Mouse (Mus musculus) spleen, postnatal 14 days (tissue): ENCODE results near the gene Vamp2.

Source experiments
- DNase-seq, 2 experiments: peaks; one replicate each; pipeline ENCODE4 v3.0.0; 2021 to 2022; ENCODE audit warnings: low spot score in 2 of 2

Gene Vamp2

DNA sequence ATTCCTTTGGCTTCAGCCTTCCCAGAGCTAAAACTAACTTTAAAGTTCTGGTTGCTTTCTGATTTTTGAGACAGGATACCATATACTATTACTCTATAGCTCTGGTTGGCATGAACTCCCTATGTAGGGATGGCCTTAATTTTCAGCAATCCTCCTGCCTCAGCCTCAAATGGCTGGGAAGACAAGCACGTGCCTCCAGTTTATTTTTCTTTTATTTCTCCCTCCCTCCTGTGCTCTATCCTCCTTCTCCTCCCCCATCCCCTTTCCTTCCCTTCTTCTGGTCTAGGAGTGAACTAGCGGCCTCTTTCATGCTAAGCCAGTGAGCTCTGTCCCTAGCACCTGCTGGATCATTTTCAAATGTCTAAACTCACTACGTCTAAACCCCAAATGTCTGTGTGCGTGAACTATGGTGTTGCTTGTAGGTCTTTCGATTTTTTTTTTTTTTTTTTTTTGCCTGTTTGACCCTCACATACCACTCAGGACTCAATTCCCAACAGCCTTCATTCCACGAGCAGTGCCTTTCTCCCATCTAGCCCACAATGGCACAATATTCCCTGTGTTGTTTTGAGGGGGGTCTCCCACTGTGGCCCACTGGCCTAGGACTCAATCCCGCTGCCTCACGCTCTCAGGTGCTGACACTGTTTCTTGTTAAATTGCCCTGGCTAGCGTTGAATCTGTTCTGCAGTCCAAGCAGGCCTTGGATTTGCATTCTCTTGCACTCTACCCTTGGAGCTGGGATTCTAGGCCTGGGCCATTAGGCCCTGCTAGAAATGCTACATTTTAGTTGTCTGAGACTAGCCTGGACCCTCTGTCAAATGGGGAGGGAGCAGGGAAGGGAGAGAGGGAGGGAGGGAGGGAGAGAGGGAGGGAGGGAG, 23.8 kb upstream of the Vamp2 start:
- no peak for DNase-seq

DNA sequence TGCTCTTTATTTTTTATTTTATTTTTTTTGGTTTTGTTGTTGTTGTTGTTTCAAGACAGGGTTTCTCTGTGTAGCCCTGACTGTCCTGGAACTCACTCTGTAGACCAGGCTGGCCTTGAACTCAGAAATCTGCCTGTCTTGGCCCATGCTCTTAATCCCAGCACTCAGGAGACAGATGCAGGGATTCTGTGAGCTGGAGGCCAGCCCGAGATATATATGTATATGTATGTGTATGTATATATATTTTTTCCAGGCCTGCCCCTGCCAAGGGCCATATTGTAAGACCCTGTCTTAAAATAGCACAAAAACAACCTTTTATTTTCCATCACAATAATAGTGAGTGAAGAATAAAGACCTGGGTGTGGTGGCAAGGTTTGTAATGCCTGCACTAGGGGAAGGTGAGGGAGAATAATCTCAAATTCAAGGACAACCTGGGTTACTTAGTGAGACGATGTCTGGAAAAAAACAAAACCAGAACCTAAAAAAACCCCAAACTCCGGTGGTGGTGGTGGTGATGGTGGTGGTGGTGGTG, 22.8 kb upstream of the Vamp2 start:
- no peak for DNase-seq

DNA sequence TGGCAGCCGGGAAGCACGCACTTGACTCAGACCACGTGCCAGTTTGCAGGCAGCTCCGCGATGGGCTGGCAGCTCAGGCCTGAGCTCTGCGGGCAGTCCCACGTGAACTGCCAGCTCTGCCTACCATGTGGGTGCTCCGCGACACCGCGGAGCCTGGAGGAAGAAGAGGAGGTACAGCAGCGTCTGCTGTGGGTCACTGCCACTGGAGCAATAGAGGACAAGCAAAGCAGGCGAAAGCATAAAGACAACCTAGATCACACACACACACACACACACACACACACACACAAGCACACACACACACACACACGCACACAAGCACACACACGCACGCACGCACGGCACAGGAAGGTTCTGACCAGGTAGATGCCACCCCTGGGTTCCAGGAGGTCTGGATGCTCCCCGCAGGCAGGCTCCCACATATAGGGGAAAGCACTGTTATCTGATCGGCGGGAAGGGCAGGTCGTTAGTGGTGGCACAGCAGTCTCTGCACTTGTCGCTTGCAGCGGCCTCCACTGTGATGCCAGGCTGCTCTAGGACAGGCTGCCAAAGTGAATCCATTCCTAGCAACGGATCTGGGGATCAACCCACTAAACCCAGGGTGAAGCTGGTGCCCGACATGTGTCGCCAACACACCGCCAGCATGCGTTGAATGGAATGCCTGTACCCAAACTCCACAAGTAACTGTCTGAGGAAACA, 22.0 kb upstream of the Vamp2 start:
- DNase-seq: no peak

DNA sequence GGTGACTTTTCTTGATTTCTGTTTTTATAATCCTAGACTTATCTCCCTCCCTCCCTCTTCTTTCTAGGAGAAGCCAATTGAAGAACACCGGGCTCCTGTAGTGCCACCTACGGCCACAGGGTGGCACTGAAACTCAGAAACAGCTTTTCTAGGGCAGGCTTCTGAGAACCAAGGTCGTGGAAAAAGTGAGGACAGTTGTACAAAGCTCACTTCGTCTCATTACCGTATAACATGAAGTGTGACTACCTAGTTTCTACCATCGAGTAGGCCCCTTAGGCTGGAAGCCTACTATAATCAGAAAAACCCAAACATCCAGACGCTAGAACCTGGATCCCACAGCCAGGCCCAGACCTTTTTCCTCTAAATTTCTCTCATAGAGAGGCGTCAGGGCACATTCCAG, 21.3 kb upstream of the Vamp2 start:
- peak; percentile 72 to 83 for DNase-seq

DNA sequence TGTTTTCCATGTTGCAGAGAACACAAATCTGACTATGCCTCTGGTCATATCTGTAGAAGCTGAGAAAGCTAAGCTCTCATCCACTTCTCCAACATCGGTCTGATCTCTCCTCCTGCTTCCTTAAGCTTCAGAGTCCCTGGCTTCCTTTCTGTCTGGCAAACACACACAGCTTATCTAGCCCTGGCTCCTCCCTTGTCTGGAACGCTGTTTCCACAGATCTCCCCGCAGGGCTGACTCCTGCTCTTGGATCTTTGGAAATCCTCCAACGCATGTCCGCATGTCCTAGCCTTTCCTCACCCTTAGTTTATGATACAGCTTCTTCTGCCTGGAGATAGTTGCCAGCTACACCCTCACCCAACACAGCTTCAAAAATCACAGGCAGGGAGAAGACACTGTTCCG, 20.7 kb upstream of the Vamp2 start:
- no peak for DNase-seq

DNA sequence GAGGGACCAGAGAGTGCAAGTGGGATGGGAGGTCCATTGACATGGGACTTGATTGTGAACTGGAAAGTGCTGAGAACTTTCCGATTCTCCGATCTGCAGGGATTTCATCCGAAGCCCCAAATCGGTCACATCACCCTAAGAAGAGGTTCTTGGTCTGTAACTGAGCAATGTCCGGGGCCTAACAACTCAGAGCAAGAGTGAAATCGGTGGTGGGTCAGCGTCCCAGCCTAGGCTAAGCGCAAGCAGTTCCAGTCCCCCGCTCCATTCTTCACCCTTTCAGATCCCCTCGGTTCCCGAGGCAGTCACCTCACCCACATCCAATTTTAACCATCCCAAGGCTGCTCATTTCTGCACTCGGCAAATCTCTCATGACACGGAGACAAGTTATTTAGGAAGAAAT, 18.2 kb upstream of the Vamp2 start:
- DNase-seq: no peak

DNA sequence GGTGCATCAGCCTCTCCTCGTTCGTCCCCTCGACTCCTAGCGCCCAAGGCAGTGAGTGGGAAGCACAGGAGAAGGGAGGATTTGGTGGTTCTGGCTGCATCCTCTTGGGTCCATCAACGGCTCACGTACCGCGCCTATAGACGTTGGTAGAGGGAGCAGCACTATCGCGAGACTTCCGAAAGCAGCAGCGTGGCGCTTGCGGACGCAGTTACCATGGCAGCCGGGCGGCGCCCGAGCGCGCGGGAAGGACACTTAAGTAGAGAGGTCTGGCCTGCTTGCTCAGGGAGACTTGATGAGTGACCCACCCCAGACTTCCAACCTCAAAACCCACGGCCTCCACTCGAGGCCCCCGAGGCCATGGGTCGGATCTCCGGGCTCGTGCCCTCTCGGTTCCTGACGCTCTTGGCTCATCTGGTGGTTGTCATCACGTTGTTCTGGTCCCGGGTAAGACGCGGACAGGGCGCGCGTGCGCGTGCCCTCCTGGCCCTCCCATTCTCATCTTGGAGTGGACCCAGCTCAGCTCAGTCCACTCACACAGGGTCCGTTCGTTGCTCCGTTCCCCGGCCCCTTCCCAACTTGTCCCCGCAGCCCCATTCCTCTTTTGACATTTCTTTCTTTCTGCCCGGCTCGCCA, 17.6 kb upstream of the Vamp2 start, which contains the start of gene Tmem107:
Gene Tmem107, plus strand, starts transcription at position 217 of the 633 bp plus-strand sequence.
- DNase-seq: peak; percentile 86 to 93

DNA sequence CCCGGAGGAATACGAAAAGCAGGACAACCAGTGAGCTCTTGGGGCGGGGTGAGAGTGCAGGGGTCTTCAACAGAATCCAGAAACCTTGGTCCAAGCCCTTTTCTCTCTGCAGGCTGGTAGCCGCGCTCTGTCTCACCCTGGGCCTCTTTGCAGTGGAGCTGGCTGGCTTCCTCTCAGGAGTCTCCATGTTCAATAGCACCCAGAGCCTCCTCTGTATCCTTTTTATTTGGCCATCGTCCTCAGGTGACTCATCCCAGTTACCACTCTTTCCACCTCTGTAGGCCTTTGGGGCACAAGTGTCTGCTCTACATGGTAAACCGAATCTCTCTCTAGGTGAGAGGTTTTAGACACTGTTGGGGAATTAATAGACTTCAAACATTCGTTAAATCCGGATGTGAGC, 17.0 kb upstream of the Vamp2 start:
- DNase-seq: no peak

DNA sequence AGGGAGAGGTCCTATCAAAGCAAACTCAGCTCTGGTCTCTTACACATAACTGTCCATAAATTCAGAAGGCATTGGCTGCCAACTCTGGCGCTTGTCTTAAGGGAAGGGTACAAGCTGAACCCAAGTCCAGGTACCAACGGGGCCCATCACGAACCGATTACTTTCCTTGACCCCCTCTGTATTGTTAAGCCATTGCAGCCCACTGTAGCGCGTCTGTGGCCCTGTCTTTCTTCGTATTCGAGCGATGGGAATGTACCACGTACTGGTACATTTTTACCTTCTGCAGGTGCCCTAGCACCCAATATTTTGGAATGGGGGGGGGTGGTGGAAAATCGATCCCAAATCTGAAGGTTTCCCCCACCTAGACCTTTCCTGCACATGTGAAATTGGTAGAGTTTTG, 16.1 kb upstream of the Vamp2 start:
- no peak for DNase-seq

DNA sequence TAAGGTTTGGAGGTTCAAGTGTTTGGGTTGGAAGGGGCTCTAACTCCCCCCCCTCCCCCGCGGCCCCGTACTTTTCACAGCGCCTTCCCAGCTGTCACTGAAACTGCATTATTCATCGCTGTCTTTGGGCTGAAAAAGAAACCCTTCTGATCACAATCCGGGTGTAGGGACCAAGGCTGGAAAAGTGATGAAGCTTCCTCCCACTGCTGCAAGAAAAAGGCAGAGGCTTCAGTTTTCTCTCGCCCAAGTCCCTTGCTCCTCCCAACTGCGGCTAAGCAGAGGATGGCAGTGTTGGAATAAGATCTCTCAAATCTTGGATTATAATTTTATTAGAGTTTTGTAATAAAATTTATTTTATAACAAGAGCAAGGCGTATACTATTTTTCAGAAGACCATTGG, 15.6 kb upstream of the Vamp2 start:
- no peak for DNase-seq

DNA sequence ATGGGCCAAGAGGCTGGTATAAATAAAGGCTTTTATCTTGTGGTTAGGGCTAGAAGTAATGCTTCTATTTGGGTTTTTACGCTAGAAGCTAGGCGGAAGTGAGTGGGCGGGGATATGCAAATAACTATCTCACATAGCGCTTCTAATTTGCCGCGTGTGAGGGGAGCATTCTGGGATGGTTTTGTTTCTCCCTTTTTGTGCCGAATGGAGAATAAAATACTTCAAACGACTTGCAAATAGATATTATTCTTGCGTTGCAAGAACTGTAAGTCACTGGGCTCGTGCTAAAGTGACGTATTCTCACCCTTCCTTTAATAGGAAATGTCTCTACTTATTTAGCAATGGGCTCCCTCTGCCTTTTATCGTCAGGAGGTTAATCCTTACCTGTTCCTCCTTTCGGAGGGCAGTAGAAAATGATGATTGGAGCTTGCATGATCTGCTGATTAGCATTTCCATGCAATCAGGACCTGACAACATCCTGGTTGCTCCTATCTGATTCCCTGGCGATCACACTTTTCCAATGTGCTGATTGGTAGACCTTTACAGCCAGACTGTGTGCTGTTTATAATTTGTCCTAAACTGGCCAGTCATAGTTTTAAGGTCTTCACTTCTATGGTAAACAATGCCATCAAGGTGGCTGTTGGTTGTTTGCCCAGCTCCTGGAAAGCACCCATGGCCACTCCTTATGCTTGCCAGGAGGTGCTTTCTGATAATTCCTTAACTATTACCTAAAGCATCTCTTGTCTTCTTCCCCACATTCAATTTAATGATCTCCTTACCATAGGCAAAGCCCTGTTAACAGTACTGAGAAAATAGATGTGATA, 15.0 kb upstream of the Vamp2 start:
- DNase-seq: peak; percentile 58 to 75

DNA sequence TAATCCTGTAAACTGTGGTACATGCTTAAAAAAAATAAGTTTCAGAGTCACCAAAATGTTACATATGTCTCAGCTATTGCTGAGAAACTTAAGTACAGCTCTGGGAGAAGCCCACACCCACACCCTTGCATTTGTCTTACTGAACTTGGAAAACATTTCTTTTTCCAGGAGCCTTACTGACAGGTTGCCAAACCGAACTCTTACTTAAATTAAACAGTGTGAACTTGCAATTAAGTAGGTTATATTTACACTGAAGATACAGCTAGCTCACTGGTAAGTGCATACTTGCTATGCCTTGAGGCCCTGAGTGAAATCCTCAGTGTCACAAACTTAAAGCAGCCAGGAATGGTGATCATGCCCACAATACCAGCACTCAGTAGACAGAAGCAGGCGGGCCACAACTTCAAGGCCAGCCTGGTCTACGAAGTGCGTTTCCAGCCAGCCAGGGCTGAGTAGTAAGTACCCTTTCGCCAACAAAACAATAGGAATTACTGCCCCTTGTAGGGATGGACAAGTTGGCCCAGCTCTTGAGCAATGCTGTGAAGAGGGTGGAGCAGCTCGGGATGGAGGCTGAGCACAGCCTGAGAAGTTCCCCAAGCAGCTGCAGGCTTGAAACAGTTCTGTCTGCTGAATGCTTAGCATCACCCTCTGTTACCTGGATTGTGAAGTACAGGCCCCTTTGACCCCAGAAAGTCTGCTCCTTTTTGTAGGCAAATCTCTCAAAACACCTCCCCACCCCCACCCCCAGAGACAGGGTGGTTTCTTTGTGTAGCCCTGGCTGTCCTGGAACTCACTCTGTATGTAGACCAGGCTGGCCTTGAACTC, 14.1 kb upstream of the Vamp2 start:
- no peak for DNase-seq

DNA sequence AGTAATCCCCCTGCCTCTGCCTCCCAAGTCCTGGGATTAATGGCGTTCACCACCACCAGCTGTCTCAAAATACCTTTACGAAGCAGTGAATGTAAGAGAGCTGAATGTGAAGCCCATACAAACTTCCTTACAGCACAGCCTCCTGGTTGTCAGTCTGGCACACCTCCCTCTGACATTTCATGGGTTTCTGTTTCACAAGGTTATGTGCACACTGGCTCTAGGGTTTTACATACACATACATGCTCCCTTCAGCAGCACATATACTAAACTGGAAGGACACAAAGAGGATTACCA, 13.6 kb upstream of the Vamp2 start:
- DNase-seq: no peak

DNA sequence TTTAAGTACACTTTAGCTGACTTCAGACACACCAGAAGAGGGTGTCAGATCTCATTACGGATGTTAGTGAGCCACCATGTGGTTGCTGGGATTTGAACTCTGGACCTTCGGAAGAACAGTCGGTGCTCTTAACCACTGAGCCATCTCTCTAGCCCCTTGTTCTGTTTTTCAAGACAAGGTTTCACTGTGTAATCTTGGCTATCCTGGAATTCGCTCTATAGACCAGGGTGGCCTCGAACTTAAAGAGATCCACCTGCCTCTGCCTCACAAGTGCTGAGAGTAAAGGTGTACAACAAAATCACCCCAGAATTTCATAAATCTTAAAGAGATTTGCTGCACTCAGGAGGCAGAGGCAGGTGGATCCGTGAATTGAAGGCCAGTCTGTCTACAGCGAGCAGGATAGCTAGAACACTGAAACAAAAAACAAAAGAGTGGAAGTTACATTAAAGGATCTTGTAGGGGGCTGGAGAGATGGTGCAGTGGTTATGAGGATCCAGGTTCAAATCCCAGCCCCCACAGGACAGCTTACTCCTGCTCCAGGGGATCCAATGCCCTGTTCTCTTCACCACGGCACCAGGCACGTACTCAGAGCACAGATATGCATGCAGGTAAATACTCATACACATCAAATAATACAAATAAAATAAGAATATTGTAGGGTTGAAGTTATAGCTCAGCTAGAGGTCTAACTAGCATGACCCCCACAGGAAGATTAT, 12.4 kb upstream of the Vamp2 start:
- DNase-seq: no peak

DNA sequence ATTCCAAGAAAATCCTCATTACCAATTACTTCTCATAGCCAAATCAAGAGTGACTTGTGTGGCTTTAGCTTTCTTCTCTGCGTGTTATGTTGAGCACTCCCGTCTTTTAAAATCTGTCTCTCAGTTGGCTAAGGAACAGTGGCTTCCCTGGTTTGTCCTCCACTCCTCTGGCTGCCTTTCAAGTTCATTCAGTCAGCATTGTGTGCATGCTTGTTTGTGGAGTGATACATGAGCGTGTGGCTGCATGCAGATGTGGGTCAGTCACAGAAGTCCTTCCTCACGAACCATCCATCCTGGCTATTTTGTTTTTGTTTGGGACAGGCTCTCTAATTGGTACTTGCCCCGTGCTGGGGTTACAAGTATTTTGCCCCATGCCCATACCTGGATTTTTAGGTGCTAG, 11.7 kb upstream of the Vamp2 start:
- DNase-seq: no peak

DNA sequence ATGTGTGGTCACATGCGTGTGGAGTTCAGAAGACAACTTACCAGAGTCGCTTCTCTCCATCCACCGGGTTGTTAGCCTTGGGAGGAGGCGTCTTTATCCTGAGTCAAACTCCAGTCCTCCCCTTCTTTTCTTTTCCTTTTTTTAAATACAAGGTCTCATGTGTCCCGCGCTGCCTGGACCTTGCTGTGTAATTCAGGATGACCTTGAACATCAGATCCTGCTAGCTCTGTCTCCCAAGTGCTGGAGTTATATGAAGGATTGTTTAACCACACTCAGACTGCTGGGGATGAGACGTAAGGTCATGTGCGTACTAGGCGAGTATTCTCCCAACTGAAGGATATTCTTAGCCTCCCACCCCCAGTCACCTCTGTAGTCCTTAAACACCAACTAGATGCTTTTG, 11.0 kb upstream of the Vamp2 start:
- DNase-seq: no peak

DNA sequence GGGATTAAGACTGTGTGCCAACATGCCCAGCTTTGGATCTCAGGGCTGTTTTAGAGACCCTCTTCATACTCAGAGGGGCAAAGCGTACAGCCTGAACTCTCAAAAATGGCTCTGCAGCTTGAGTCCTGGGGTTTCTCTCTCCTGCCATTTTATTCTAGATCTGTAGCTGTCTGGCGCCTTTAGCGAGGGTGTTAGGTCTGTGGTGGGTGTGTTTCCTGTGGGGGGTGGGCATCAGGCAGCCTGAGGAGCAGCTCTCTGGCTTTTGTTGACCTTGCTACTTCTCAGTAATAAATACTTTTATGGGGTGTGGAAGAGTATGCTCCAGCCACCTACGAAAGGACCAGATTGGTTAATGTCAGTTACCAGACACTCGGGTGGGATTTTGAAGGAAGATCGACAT, 10.2 kb upstream of the Vamp2 start:
- no peak for DNase-seq

DNA sequence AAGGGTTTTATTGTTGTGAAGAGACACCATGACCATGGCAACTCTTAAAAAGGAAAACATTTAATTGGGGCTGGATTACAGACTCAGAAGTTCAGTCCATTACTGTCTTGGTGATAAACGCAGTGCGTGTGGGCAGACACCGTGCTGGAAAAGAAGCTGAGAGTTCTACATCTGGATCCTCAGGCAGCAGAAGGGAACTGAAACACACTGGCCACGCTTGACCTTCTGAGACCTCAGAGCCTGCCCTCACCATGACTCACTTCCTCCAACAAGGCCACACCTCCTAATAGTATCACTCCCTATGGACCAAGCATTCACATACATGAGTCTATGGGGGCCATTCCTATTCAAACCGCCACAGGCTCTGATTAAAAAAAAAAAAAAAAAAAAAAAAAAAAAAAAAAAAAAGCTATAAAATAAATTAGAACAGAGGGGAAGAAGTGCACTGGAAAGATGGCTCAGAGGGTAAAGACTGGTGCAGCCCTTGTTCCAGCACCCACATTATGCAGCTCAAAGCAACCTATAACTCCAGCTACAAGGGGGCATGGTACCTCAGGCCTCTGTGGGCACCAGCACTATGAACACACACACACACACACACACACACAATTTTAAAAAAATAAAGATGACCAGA, 9.4 kb upstream of the Vamp2 start:
- DNase-seq: no peak

DNA sequence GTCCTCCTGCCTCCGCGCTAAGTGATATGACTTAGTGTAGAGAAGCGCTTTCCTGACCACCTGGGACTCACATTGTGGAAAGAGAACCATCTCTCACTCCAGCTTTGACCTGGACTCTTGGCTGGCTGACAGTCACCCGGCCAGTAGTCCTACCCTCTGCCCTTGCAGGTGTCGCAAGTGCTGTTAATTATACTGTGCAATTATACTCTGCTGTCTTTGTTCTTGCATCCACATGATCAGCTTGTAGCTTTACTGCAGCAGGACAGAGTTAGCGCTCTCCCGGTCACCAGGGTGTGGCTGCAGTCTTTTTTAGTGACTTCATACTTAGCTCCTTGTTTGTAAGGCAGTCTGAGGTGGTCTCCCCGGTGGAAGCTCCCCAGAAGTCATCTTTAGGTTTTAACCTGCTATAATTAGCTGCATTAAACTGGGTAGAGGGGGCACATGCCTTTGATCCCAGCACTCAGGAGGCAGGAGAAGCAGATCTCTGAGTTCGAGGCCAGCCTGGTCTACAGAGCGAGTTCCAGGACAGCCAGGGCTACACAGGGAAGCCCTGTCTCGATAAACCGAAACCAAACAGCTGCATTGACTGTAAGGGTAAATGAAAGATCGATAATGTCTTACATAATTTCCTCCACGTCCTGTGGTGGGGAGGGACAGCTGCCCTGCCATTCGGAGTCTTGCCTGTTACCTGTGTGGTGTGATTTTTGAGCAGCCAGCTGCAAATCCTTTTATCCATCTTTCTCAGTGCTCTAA, 8.0 kb upstream of the Vamp2 start:
- DNase-seq: no peak
